Comparison of ENCODE assay signal across 8 mouse cellular contexts in genomic region chr9:57148144-57148878, GRCm38 (mm10). TPM values are rescaled to one million over a fixed set of nuclear protein-coding genes. Genes with fewer than 3 reads are reported as not detected.
DNase-seq lines count a peak whose midpoint lies in the region; ATAC-seq and TF ChIP-seq lines count a peak whose summit lies in the region.

Neil1 (minus strand) TSS chr9:57148305.

- peak; percentile 94 for TF ChIP-seq POLR2A in cortical plate, adult 2 months (IDR thresholded peaks at IDR 0.05; ENCODE audit: extremely low read depth, insufficient read depth, low read length)

- DNase-seq in adipocyte (ENCODE audit: low spot score), result peak; percentile 97
- peak; percentile 91 for DNase-seq in gastrocnemius, adult 2 months
- peak; percentile 96 for DNase-seq in hindbrain, postnatal 0 days (ENCODE audit: low spot score)
- peak; percentile 82 to 91 for DNase-seq in left cerebral cortex, adult 18-20 months (ENCODE audit: low spot score in 2 of 2)
- DNase-seq in lung, postnatal 4 days, result peak; percentile 90 to 93
- DNase-seq in retina, postnatal 1 day, result peak; percentile 94
- DNase-seq in thymus, postnatal 4 days, result peak; percentile 80

- peak within 1 kb of the TSS; percentile 74 for H3K9ac ChIP-seq in hindbrain, postnatal 0 days (replicated peaks; ENCODE audit: low read length)

- H3K4me3 ChIP-seq in cortical plate, adult 2 months (ENCODE audit: insufficient read depth, low read length), result peak within 1 kb of the TSS; percentile 80
- H3K4me3 ChIP-seq in gastrocnemius, adult 2 months, result peak within 1 kb of the TSS; percentile 78
- H3K4me3 ChIP-seq in hindbrain, postnatal 0 days (ENCODE audit: low read length), result peak within 1 kb of the TSS; percentile 45

- H3K27ac ChIP-seq in cortical plate, adult 2 months (ENCODE audit: insufficient read depth, low read length), result peak within 1 kb of the TSS; percentile 87
- H3K27ac ChIP-seq in gastrocnemius, adult 2 months, result peak within 1 kb of the TSS; percentile 91
- H3K27ac ChIP-seq in hindbrain, postnatal 0 days, result peak within 1 kb of the TSS; percentile 90

- H3K4me1 ChIP-seq in cortical plate, adult 2 months (ENCODE audit: control insufficient read depth, insufficient read depth, low read length), result peaks cover 5% of the 10 kb centered on the region
- H3K4me1 ChIP-seq in hindbrain, postnatal 0 days (ENCODE audit: insufficient read depth, low read length), result peaks cover 15% of the 10 kb centered on the region

- intact Hi-C loops in gastrocnemius, adult 2 months (cut with DNase I), result no loop called here

- H3K27me3 ChIP-seq in hindbrain, postnatal 0 days (ENCODE audit: insufficient read depth, low read length), result no peaks in the 10 kb centered on the region

- WGBS in hindbrain, postnatal 0 days, result 2% methylated on average over 27 of the region's 27 CpGs

- peak; percentile 95 for ATAC-seq in hindbrain, postnatal 0 days

- TF ChIP-seq CTCF in cortical plate, adult 2 months (IDR thresholded peaks at IDR 0.05; ENCODE audit: extremely low read depth, insufficient read depth, low read length), result no peak
- TF ChIP-seq CTCF in gastrocnemius, adult 2 months (IDR thresholded peaks at IDR 0.05), result peak; percentile 27; the same call in 1 of the 2 replicates
- peak; percentile 44 for TF ChIP-seq CTCF in hindbrain, postnatal 0 days (IDR thresholded peaks at IDR 0.05; ENCODE audit: low read depth)

- H3K4me2 ChIP-seq in hindbrain, postnatal 0 days (ENCODE audit: low read depth, low read length), result peak within 1 kb of the TSS; percentile 87

- no peaks in the 10 kb centered on the region for H3K36me3 ChIP-seq in hindbrain, postnatal 0 days (ENCODE audit: insufficient read depth, low read length)

- H3K9me3 ChIP-seq in hindbrain, postnatal 0 days (ENCODE audit: low read length), result no peaks in the 10 kb centered on the region

RNA-seq across cellular contexts. Expression of gene Neil1, which starts in this region (rescaled TPM):
- polyA plus RNA-seq in cortical plate, adult 2 months (2012; rRNA removed), result 15.3 and 16.7 TPM in 2 replicates
- total RNA-seq in gastrocnemius, adult 2 months (2021), result 1 to 10 TPM; 4.8 to 7.3 TPM
- total RNA-seq in hindbrain, postnatal 0 days (2014; rRNA removed), result 7.3 and 7.7 TPM in 2 replicates
- 7.2 and 7.3 TPM in 2 replicates for polyA plus RNA-seq in hindbrain, postnatal 0 days (2015; fragmentation: Nextera tagmentation; extraction: Ambion mirVana)
- total RNA-seq in left cerebral cortex, adult 18-20 months (2021), result 1 to 10 TPM; 8.5 TPM

Comparison
In these comparisons a context has a peak if more than half of its experiments do, and no peak if none do; other contexts are left out.
1. Peak in every context shown above with its lines: DNase-seq, ATAC-seq, H3K4me3 ChIP-seq and H3K27ac ChIP-seq.